Mouse (Mus musculus) brain, adult 10 weeks (tissue): ENCODE measurements around the gene Mettl18. TPM values are rescaled to one million over a fixed set of nuclear protein-coding genes. Genes with fewer than 3 reads are reported as not detected.

Source experiments
- polyA plus RNA-seq: library from polyadenylated mRNA; stranded (reverse); fragments of 350-450 nt; fragmentation: Illumina TruSeq; extraction: RNeasy Lipid Tissue Mini Kit (QIAGEN cat#74804); gene quantifications from one replicate; pipeline ENCODE4 v1.2.3, GENCODE M21; 2015; ENCODE audit warnings: low read depth, low replicate concordance

The Mettl18 gene
- polyA plus RNA-seq: 9.0 TPM

DNA sequence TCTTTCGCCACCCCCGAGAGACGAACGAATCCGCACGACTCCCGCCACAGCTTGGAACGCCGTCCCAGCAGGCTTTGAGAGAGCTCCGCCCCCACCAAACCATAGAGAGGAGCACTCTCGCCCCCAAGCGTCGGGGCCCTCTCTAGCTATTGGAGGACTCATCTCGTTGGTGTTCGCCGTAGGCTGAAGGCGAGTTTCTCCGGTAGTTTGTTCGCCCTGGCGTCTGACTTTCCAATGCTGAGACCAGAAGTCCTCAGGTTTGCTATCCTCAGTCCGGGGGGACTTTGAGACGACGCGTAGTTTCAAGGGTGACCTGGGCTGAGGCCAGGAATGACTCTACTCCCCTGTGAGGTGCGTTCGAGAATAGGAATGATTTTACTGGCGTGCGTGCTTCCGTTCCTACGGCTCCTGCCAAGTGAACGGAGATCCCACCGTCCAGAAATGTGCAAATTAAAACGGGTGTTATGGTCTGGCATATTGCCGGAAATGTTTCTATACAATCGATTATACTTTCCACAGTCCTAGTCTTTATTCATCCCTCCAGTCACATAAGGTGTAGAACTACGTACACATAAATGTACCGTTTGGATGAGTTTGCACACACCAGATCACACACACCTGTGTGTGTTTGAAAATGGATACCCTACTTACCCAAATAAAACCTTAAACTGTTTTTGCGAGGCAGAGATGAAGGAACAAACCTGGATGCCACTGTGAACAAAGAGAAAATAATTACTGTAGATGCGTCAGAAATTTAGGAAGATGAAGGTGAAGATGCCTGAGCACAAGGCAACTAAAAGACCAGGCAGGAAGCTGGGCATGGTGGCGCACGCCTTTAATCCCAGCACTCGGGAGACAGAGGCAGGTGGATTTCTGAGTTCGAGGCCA is at the start of gene Mettl18, which contains the start of gene BC055324:
Gene Mettl18, plus strand, starts transcription at position 169 of the 888 bp plus-strand sequence.
Gene BC055324, minus strand, starts transcription at position 76 of the 888 bp plus-strand sequence.

Other genes starting within 250 kb of the Mettl18 start
- gene Kifap3, start 215.3 kb upstream of the Mettl18 start, polyA plus RNA-seq: 210 TPM
- 20.5 TPM for gene Scyl3, start 65.8 kb upstream of the Mettl18 start, polyA plus RNA-seq
- 1.2 TPM for gene BC055324, start 93 bp upstream of the Mettl18 start, polyA plus RNA-seq
- gene Sele, start 53.3 kb downstream of the Mettl18 start, polyA plus RNA-seq: not detected
- not detected for gene Sell, start 67.1 kb downstream of the Mettl18 start, polyA plus RNA-seq
- gene Selp, start 120.4 kb downstream of the Mettl18 start, polyA plus RNA-seq: not detected
- gene F5, start 156.9 kb downstream of the Mettl18 start, polyA plus RNA-seq: 2.1 TPM